Mouse (Mus musculus) stomach, postnatal 0 days (tissue): ENCODE data around the gene Eef1a2. TPM values are rescaled to one million over a fixed set of nuclear protein-coding genes. Genes with fewer than 3 reads are reported as not detected.

Experiments used
- ATAC-seq: fragments of 200-750 bp; cut with Nextera tagmentation; 2 replicates; pipeline ENCODE4 v1.8.0; 2017; ENCODE audit not compliant: low FRiP score, low TSS enrichment
- DNase-seq: peaks from one replicate; pipeline ENCODE4 v3.0.0-alpha.2; 2016; ENCODE audit warnings: low spot score
- H3K27ac ChIP-seq: fragments of 300-500 bp; sonication (generic); replicated peaks from 2 replicates; pipeline ENCODE4 v1.5.1; 2014; ENCODE audit warnings: mild to moderate bottlenecking, control low read depth
- H3K27me3 ChIP-seq: fragments of 300-500 bp; sonication (generic); 2 replicates; pipeline ENCODE4 v1.6.1; 2014; ENCODE audit warnings: low read length; ENCODE audit not compliant: control insufficient read depth, insufficient read depth
- H3K36me3 ChIP-seq: fragments of 300-500 bp; sonication (generic); 2 replicates; pipeline ENCODE4 v1.6.1; 2014; ENCODE audit warnings: low read length, mixed read lengths; ENCODE audit not compliant: control insufficient read depth, insufficient read depth
- H3K4me1 ChIP-seq: fragments of 300-500 bp; sonication (generic); replicated peaks from 2 replicates; pipeline ENCODE4 v1.6.1; 2014; ENCODE audit warnings: antibody characterized with exemption; ENCODE audit not compliant: control insufficient read depth, insufficient read depth
- H3K4me2 ChIP-seq: fragments of 300-500 bp; sonication (generic); replicated peaks from 2 replicates; pipeline ENCODE4 v1.6.1; 2014; ENCODE audit warnings: low read depth, mild to moderate bottlenecking, control low read depth, moderate library complexity
- H3K4me3 ChIP-seq: fragments of 300-500 bp; sonication (generic); 2 replicates; pipeline ENCODE4 v1.5.1; 2014; ENCODE audit warnings: low read depth, low read length, control low read depth
- H3K9ac ChIP-seq: fragments of 300-500 bp; sonication (generic); 2 replicates; pipeline ENCODE4 v1.6.1; 2014; ENCODE audit warnings: mild to moderate bottlenecking, low read length, control low read depth, mixed read lengths
- H3K9me3 ChIP-seq: fragments of 300-500 bp; sonication (generic); 2 replicates; pipeline ENCODE4 v1.6.1; 2016; ENCODE audit warnings: low read length; ENCODE audit not compliant: control insufficient read depth
- CTCF ChIP-seq: IDR thresholded peaks from 2 replicates; pipeline ENCODE4 v1.5.1; 2016; ENCODE audit warnings: antibody characterized with exemption, low read depth, mild to moderate bottlenecking, moderate library complexity
- EP300 ChIP-seq: optimal IDR thresholded peaks from 2 replicates; pipeline ENCODE3; 2016; ENCODE audit warnings: antibody characterized with exemption
- WGBS: fragments of 180-500 bp; shearing (Covaris S2); extraction: QIAGEN DNeasy Blood & Tissue Kit; methylation state at CpG from one replicate; pipeline ENCODE4 v1.1.7; 2014; 5-methylcytosine and 5-hydroxymethylcytosine counted together
- polyA plus RNA-seq: library from polyadenylated mRNA; unstranded; fragments of >200 nt; fragmentation: Nextera tagmentation; extraction: Ambion mirVana; gene quantifications from 2 replicates; pipeline ENCODE4 v1.2.1, GENCODE M21; 2015

Gene Eef1a2
- polyA plus RNA-seq, 1 experiment from 2014 or later: 0.40 TPM

DNA sequence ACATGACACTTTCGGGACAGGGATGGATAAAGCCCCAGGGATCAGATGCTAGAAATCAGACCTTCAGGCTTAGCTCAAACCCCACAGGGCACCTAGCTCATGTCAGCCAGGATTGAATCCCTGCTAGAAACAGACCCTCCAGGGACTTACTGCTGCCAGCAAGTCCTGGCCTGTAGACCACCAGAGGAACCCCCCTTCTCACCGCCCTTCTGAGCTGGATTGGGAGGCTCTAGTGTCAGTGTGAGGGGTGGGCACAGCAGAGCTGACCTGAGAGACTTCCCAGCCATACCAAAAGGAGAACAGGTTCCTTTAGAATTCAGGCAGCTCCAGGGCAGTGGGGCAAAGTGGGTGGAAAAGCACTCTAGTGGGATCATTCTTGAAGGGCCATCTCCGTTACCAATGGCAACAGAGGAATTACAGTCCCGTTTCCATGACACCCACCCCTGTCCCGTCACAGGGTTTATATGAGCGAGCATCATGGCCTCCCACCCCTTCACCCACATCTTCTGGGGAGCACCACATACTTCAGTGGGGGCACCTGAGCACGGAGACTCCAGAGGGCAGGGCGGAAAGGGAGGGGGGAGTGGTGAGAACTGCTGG, 43.0 kb downstream of the Eef1a2 start:
- TF ChIP-seq EP300 (no peak), CTCF (no peak)
- 68% methylated on average over 8 of the region's 8 CpGs for WGBS

DNA sequence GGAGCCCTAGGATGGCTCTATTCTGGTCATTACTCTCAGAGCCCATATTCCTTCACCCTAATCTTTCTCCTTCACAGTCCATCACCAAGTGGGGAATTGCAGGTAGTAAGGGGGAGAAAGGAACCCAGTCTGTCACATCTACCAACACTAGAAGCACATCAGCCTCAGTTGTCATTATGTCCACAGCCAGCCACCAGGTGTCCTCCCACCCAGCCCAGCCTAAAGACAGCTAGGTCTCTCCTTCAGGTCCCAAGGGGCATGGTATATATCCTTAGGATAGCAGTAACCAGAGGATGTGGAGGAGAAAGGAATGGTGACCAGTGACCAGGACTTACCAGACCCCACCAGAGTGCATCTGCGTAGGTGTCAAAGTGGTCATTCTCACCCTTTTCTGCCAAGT, 45.1 kb downstream of the Eef1a2 start:
- no peak for ATAC-seq
- WGBS: 95% methylated on average over 1 of the region's 1 CpGs

More for the DNA sequence above, 43.0 kb downstream of the Eef1a2 start:
- Histone ChIP-seq H3K4me3 (no peak overlapping the region), H3K4me2 (no peak overlapping the region), H3K27me3 (no peaks in the 10 kb centered on the region; the same call in 1 of the 2 replicates), H3K9me3 (no peaks in the 10 kb centered on the region), H3K9ac (no peak overlapping the region), H3K36me3 (no peaks in the 10 kb centered on the region), H3K4me1 (no peaks in the 10 kb centered on the region), H3K27ac (no peak overlapping the region)
- no peak for DNase-seq
- ATAC-seq: no peak

DNA sequence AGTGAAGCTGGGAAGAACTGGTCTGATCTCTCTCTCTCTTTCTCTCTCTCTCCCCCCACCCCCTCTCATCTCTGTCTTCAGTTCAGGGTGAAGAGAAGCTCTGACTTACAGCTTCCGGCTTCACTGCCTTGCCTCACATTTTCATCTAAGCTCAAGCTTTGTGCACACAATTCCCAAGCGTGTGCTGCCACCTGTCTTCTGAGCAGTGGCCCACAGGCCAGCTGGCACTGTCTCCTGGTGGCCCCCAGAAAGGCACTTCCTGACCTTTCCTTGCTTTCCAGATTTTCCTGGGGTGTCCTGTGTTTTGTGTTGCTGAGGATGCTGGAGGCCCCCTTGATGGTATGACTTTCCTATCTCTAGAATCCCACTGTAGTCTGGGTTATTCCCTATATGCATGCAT, 52.7 kb downstream of the Eef1a2 start:
- Histone ChIP-seq H3K4me2 (no peak overlapping the region), H3K9ac (no peak overlapping the region), H3K27me3 (no peaks in the 10 kb centered on the region), H3K4me1 (no peaks in the 10 kb centered on the region), H3K27ac (no peak overlapping the region), H3K36me3 (no peaks in the 10 kb centered on the region), H3K4me3 (no peak overlapping the region), H3K9me3 (no peaks in the 10 kb centered on the region)
- 41% methylated on average over 2 of the region's 2 CpGs for WGBS
- ATAC-seq (no peak), DNase-seq (no peak)
- TF ChIP-seq CTCF (peak; percentile 45), EP300 (no peak)

More for the DNA sequence above, 45.1 kb downstream of the Eef1a2 start:
- Histone ChIP-seq H3K4me3 (no peak overlapping the region), H3K4me1 (no peaks in the 10 kb centered on the region), H3K27me3 (no peaks in the 10 kb centered on the region), H3K36me3 (no peaks in the 10 kb centered on the region), H3K9ac (no peak overlapping the region), H3K27ac (no peak overlapping the region), H3K9me3 (no peaks in the 10 kb centered on the region), H3K4me2 (no peak overlapping the region)
- no peak for DNase-seq
- TF ChIP-seq CTCF (peak; percentile 19; the same call in 1 of the 2 replicates), EP300 (no peak)

DNA sequence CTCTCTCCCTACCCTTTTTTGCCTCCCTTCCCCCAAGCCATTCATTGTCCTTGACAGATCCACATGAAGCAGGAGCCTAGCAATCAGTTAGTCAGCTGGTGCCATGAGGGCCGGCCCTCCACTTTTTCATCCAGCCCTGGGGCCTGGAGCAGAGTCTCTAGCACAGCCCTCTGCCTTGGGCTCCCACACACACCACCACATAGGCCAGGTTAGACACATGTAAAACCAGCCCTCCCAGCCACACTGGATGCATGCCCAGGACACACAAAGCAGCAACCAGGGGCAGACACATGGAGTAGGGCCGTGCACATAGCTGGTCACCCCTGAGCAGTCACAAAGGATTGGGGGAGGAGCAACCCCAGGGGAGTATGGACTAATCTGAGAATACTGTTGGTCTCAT, 54.7 kb downstream of the Eef1a2 start:
- 30% methylated on average over 2 of the region's 2 CpGs for WGBS
- no peaks in the 10 kb centered on the region for H3K4me1 ChIP-seq
- H3K4me3 ChIP-seq: no peak overlapping the region
- H3K27ac ChIP-seq: no peak overlapping the region
- ATAC-seq: no peak
- H3K9me3 ChIP-seq: no peaks in the 10 kb centered on the region
- no peaks in the 10 kb centered on the region for H3K27me3 ChIP-seq
- H3K36me3 ChIP-seq: no peaks in the 10 kb centered on the region
- no peak overlapping the region for H3K9ac ChIP-seq
- no peak for DNase-seq
- TF ChIP-seq EP300: no peak
- no peak overlapping the region for H3K4me2 ChIP-seq

DNA sequence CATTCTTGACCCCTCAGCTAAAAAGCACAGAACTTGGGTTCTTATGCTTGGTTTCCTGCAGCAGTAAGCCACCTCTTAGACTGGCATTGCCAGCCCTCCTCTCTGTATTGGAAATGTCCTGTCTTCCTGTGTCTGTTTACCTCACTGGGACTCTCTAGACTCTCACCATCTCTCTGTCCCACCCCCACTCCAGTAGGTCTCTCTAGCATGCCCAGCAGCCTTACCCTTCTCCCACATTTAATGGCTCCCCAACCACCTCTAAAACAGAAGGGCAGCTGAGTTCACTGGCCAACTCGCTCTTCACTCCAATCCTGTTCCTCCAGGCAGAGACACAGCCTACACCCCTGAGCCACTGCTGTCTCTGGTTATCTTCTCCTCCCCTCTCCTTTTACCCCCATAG, 55.2 kb downstream of the Eef1a2 start:
- ATAC-seq (no peak), DNase-seq (no peak)
- 59% methylated on average over 1 of the region's 1 CpGs for WGBS
- no peak overlapping the region for H3K27ac ChIP-seq
- no peak overlapping the region for H3K9ac ChIP-seq
- H3K4me1 ChIP-seq: no peaks in the 10 kb centered on the region
- H3K4me3 ChIP-seq: no peak overlapping the region
- no peaks in the 10 kb centered on the region for H3K9me3 ChIP-seq
- no peaks in the 10 kb centered on the region for H3K36me3 ChIP-seq
- no peak for TF ChIP-seq CTCF
- TF ChIP-seq EP300: no peak
- no peak overlapping the region for H3K4me2 ChIP-seq
- no peaks in the 10 kb centered on the region for H3K27me3 ChIP-seq

DNA sequence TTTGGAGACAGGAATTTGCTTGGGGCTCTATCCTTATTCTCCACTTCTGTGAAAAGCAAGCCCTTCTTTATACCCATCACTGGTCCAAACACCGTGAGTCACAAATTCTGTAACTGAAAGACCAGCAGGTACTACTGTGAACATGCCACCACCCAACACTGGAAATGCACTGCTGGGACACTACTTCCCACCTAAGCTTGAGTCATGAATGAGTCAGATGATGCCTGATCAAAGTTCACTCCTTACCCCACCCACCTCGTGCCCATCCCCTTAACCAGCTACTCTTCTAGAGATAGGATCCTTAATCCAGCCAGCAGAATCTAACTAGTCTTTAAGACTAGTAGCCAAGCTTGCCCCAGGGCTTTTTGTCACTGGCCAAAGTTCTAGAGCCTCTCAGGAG, 56.7 kb downstream of the Eef1a2 start:
- H3K36me3 ChIP-seq: no peaks in the 10 kb centered on the region
- no peak for DNase-seq
- H3K9me3 ChIP-seq: no peaks in the 10 kb centered on the region
- ATAC-seq: peak; percentile 77
- H3K9ac ChIP-seq: no peak overlapping the region
- TF ChIP-seq EP300: no peak
- no peak for TF ChIP-seq CTCF
- H3K27ac ChIP-seq: no peak overlapping the region
- no peak overlapping the region for H3K4me3 ChIP-seq
- H3K4me2 ChIP-seq: no peak overlapping the region
- no peaks in the 10 kb centered on the region for H3K27me3 ChIP-seq
- H3K4me1 ChIP-seq: no peaks in the 10 kb centered on the region
- WGBS: 67% methylated on average over 2 of the region's 2 CpGs

Other genes starting within 250 kb of the Eef1a2 start
- gene Ythdf1, start 236.1 kb downstream of the Eef1a2 start, polyA plus RNA-seq: 26.2 and 27.6 TPM in 2 replicates
- gene Birc7, start 228.0 kb downstream of the Eef1a2 start, polyA plus RNA-seq: 0.06 and 0.11 TPM in 2 replicates
- 42.7 and 44.0 TPM in 2 replicates for gene Nkain4, start 202.3 kb downstream of the Eef1a2 start, polyA plus RNA-seq
- 45.1 and 45.2 TPM in 2 replicates for gene Arfgap1, start 189.8 kb downstream of the Eef1a2 start, polyA plus RNA-seq
- 0.98 and 1.3 TPM in 2 replicates for gene Col20a1, start 170.5 kb downstream of the Eef1a2 start, polyA plus RNA-seq
- 0.18 and 0.22 TPM in 2 replicates for gene Chrna4, start 113.5 kb downstream of the Eef1a2 start, polyA plus RNA-seq
- 0.42 and 0.59 TPM in 2 replicates for gene Kcnq2, start 21.7 kb downstream of the Eef1a2 start, polyA plus RNA-seq
- 294 and 310 TPM in 2 replicates for gene Ppdpf, start 30.2 kb upstream of the Eef1a2 start, polyA plus RNA-seq
- 5.8 and 5.9 TPM in 2 replicates for gene Ptk6, start 45.8 kb upstream of the Eef1a2 start, polyA plus RNA-seq
- gene Srms, start 56.2 kb upstream of the Eef1a2 start, polyA plus RNA-seq: 1.7 and 1.8 TPM in 2 replicates
- 0.36 and 0.45 TPM in 2 replicates for gene Fndc11, start 63.0 kb upstream of the Eef1a2 start, polyA plus RNA-seq
- gene Helz2, start 85.0 kb upstream of the Eef1a2 start, polyA plus RNA-seq: 1.6 and 1.7 TPM in 2 replicates
- 4.9 and 5.5 TPM in 2 replicates for gene Gmeb2, start 131.0 kb upstream of the Eef1a2 start, polyA plus RNA-seq
- gene Stmn3, start 157.5 kb upstream of the Eef1a2 start, polyA plus RNA-seq: 26.3 and 28.9 TPM in 2 replicates
- gene Rtel1, start 162.7 kb upstream of the Eef1a2 start, polyA plus RNA-seq: 9.0 and 9.3 TPM in 2 replicates
- 15.5 and 18.2 TPM in 2 replicates for gene Zgpat, start 207.9 kb upstream of the Eef1a2 start, polyA plus RNA-seq
- 30.1 and 33.7 TPM in 2 replicates for gene Arfrp1, start 208.4 kb upstream of the Eef1a2 start, polyA plus RNA-seq
- 8.3 and 8.8 TPM in 2 replicates for gene Lime1, start 223.1 kb upstream of the Eef1a2 start, polyA plus RNA-seq